Mouse (Mus musculus) embryo, embryonic 11.5 days (tissue): ENCODE measurements around the gene 1500011B03Rik.

Experiments used
- DNase-seq: peaks from one replicate; pipeline ENCODE4 v3.0.0-alpha.2; 2012; ENCODE audit warnings: low read depth, low spot score

The 1500011B03Rik gene

DNA sequence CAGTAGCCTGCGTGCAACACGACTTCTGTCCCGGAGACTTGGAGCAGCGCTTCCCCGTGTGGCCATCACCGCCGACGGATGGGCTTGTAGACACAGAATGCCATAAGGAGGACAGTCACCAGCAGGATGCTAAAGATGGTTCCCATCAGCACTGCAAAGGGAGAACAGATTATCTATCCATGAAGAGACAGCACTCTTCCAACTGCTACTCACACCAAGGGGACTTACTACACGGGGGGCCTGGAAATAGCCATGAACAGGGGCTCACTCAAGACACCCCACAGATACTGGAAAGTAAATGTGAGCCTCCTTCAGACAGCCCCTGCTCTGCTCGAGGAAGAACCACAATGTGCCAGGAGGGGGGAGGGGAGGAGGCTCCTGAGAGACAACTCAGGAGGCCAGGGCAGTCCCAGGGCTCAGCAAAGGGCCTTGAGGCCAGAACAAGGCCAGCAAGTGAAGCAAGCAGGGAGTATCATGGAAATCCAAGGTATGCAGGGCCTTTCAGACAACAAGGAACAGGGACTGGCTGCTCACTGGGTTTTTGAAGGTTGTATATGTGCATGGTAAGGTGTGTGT lies 14.0 kb downstream of the 1500011B03Rik start:
- DNase-seq: no peak

- DNase-seq: no peak
Measured at GRCm38 (mm10) chr5:114808385-114808784, 14.9 kb downstream of the 1500011B03Rik start.

DNA sequence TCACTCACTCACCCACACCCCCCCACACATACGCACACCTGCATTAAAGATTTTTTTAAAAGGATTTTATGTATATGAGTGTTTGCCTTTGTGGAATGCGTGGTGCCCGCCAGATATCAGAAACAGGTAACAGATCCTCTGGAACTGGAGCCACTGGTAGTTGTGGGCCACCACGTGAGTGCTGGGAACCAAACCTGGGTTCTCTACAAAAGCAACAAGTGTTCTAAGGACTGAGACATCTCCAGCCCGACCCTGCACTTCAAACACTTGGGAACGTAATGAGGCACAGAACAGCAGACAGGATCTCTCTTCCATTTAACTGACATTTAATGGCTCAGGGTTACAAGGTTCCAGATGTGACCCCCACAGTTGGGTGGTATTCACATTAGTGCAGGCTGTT lies 15.4 kb downstream of the 1500011B03Rik start:
- no peak for DNase-seq

DNA sequence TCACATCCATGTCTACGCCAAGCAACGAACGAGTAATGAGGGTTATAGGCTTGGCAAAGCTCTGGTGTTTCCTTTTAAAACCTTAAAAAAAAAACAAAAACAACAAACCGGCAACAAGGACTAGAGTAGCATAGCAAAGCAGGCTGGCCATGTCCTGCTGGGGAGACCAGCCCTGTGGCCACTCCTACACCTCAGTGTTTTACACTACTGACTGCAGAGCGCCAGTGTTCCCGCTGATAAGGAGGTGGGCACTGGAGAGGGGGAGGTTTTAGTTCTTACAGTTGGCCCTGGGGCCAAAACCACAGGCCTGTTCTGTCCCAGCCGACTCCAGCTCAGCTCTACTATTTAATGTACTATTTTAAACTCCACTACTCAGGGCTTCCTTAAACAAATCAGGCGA lies 15.8 kb downstream of the 1500011B03Rik start:
- DNase-seq: no peak

DNA sequence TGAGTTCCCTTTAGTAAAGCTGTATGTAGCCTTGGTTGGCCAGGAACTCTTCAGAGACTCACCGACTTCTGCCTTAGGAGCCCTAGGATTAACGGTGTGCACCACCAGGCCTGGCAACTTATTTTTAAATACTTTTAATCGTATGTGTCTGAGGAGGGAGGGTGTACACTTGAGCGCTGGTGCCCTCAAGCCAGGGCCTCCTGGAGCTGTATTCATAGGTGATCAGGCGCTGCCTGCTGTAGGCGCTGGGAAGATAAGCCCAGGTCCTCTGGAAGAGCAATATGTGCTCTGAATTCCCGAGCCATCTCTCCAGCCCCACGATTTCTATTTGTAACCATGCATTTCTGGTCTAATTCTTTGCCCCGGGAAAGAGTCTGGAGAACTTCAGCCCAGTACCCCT lies 16.2 kb downstream of the 1500011B03Rik start:
- DNase-seq: no peak

GRCm38 (mm10) chr5:114806636-114807035 lies 16.6 kb downstream of the 1500011B03Rik start:
- no peak for DNase-seq

GRCm38 (mm10) chr5:114805436-114806350 lies 17.6 kb downstream of the 1500011B03Rik start:
- DNase-seq: no peak

- DNase-seq: no peak
Measured at GRCm38 (mm10) chr5:114804958-114805357, 18.3 kb downstream of the 1500011B03Rik start.

- no peak for DNase-seq
Measured at GRCm38 (mm10) chr5:114804335-114804734, 18.9 kb downstream of the 1500011B03Rik start.

GRCm38 (mm10) chr5:114803231-114803630 lies 20.0 kb downstream of the 1500011B03Rik start:
- no peak for DNase-seq

GRCm38 (mm10) chr5:114801841-114802240 lies 21.4 kb downstream of the 1500011B03Rik start:
- no peak for DNase-seq

DNA sequence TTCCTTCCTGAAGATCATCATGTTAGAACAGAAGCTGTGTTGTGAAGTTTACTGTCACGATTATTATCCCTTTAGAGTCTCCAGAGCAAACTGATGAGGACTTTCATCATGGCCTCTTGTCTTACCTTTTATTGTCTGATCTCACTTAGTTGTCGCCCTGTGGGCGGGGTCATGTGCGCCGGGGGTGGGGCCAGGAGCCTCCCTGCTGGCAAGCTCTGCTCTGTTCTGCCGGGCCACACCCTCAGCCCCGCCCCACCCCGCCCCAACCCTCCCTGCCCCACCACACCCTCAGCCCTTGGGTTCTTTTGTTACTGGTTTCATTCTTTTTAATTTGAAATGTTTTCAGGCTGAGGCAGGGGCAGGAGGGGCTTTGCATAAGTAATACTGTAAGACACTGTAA lies 22.2 kb downstream of the 1500011B03Rik start:
- no peak for DNase-seq

- no peak for DNase-seq
Measured at GRCm38 (mm10) chr5:114799848-114800247, 23.4 kb downstream of the 1500011B03Rik start.

GRCm38 (mm10) chr5:114797253-114797652 lies 26.0 kb downstream of the 1500011B03Rik start:
- DNase-seq: no peak

DNA sequence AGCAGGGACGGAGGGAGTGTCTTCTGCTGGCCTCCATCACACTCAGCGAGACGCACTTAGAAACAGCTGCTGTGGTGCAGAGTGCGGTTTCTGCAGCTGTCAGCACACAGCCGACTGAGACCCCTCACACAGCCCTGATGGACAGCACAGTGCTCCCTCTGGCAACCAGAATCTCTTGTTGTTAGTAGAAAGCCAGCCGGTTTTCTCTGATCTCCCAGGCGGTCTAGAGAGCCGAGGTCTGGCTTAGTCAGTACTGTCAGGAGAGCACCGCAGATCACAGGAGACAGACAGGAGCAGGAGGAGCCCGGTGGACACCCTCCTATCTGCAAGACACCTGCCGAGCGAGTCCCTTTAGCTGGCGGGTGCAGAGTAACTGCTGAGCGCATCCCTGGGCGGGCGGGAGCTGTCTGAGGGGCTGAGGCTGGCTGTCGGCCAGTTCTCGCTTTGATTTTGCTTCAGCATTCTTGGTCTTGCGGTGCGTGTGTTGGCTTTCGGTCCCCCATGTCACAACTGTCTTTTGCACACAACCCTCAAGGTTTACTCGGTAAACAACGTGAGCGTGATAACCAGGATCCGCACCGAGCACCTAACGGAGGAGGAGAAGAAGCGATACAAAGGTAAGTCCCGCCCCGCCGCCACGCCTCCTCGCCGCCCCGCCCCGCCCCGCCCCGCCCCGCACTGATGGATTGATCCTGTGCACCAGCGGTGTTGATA lies 26.8 kb downstream of the 1500011B03Rik start:
- no peak for DNase-seq

DNA sequence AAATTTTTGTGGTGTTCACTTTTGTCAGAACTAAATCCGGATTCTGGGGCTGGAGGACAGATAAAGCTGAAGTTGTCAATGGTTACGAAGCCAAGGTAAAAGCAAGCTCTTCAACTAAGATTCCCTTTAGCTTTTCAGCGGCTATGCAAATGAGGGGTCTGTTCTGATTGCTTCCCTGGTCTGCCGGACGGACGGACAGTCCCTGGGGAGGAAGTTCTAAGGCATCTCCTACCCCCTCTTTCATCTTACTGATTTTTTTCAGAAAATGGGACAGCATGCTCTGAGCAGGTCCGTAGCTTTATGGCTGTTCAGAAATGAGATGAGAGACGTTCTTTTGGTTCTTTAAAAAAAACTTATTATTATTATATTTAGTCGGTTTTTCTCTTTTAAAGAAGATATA lies 27.6 kb downstream of the 1500011B03Rik start:
- no peak for DNase-seq

- no peak for DNase-seq
Measured at GRCm38 (mm10) chr5:114795231-114795630, 28.0 kb downstream of the 1500011B03Rik start.

DNA sequence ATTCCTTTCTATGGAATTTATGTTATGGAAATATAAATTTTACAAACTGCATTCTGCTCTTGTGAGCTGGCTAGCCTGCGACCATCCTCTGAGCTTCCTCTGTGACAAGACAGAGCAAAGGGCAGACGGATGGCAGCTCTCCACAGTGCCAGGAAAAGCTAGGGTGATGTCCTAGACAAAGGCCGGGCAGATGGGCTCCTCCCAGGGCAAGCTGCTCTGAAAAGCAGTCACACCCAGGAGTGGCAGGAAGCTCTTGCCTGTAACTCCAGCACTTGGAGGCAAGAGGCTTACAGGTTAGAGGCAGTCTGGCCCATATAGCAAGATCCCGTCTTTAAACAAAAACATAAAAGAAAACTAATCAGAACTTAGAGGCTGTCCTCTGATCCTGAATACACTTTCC lies 28.7 kb downstream of the 1500011B03Rik start:
- DNase-seq: no peak

- DNase-seq: no peak
Measured at GRCm38 (mm10) chr5:114793317-114793716, 30.0 kb downstream of the 1500011B03Rik start.

- no peak for DNase-seq
Measured at GRCm38 (mm10) chr5:114785196-114785595, 38.1 kb downstream of the 1500011B03Rik start.

DNA sequence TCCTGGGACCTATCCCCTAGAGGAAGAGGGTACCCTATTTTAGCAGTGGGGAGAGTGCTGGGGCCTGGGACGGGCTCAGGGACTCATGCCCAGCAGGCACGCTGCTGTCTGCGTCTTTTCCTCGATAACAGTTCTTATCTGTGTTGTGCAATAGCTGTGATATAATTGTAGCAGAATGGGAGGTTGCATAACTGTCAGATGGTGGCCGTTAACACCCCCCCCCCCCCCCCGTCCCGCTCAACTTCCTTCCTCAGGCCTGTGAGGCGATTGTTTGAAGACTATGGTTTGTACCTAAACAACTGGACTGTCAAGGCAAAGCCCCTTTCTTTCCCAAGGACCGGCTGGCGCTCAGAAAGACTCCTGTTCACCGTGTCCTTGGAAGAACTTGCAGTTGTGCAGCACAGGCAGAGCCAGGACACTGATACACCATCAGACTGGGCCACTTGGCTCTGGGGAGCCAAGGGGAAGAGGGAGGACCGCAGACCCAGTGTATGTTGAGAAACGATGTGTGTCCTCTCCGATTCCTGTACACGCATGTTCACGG lies 38.6 kb downstream of the 1500011B03Rik start:
- DNase-seq: no peak
